Mouse (Mus musculus) olfactory bulb, adult 2 months (tissue): ENCODE results near the gene Tmem256. TPM values are rescaled to one million over a fixed set of nuclear protein-coding genes. Genes with fewer than 3 reads are reported as not detected.
"Not testable (repeated sequence)": the region's sequence is repeated elsewhere in the genome, so short reads cannot be mapped to it uniquely, and the experiment has no call there.

Experiments
- H3K27ac ChIP-seq: fragments of 200-500 bp; 2 replicates; pipeline ENCODE4 v1.5.1; 2012; ENCODE audit warnings: low read depth, low read length; ENCODE audit not compliant: insufficient read depth
- H3K4me1 ChIP-seq: fragments of 200-500 bp; 2 replicates; pipeline ENCODE4 v1.6.1; 2012; ENCODE audit warnings: low read length; ENCODE audit not compliant: control insufficient read depth, insufficient read depth
- H3K4me3 ChIP-seq: fragments of 200-500 bp; 2 replicates; pipeline ENCODE4 v1.5.1; 2012; ENCODE audit warnings: mild to moderate bottlenecking, low read depth, low read length, moderate library complexity; ENCODE audit not compliant: insufficient read depth
- CTCF ChIP-seq: fragments of 200-500 bp; IDR thresholded peaks from 2 replicates; pipeline ENCODE4 v1.5.1; 2012; ENCODE audit warnings: low read depth, mild to moderate bottlenecking, low read length, moderate library complexity; ENCODE audit not compliant: insufficient read depth
- POLR2A ChIP-seq: fragments of 200-500 bp; IDR thresholded peaks from 2 replicates; pipeline ENCODE4 v1.6.1; 2012; ENCODE audit warnings: mild to moderate bottlenecking, low read depth, low read length, moderate library complexity; ENCODE audit not compliant: insufficient read depth
- WGBS: fragments of 180-500 bp; shearing (Covaris S2); methylation state at CpG from one replicate; pipeline ENCODE4 v1.1.7; 2018; 5-methylcytosine and 5-hydroxymethylcytosine counted together
- polyA plus RNA-seq: library from polyadenylated mRNA; stranded (reverse); fragments of >200 nt; gene quantifications from 2 replicates; pipeline ENCODE4 v1.2.4, GENCODE M21; 2012; ENCODE audit warnings: low replicate concordance; ENCODE audit not compliant: missing spikeins, insufficient read depth, insufficient read length

The Tmem256 gene
- polyA plus RNA-seq, 1 experiment = not detected

DNA sequence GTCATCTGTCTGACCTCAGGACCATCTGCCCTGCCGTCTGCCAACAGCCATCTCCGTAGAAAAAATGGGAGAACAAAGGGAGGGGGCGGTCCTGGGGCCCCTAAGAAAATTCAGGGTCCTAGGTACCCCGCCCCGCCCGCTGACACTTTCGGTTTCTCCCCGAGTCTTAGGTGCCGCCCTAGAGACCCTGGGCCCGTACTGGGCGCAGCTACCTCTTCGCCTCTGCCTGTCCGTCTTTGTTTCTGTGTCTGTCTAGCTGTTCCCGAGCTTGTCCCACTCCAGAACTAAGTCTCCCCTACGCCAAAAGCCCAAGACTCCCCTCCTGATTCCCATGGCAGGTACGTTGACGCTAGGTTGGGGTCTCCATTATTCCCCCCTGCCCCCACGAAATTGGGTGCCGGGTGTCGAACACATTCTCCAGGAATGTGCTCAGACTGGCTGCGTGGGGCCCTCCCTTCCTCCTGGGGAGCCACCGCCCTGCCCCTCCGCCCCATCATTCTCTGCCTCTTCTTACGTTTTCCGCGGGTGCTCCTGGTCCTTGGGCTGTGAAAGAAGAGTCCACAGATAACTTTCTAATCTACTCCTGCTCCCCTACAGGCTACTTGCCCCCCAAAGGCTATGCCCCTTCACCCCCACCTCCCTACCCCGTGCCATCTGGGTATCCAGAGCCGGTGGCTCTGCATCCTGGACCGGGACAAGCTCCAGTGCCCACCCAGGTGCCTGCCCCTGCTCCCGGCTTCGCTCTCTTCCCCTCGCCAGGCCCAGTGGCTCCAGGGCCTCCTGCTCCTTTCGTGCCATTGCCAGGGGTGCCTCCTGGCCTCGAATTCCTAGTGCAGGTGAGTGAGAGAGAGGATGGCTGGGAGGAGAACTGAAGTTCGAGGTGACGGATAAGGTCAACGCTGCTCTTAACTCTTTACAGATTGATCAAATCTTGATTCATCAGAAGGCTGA, 8.7 kb downstream of the Tmem256 start:
- 17% methylated on average over 37 of the region's 37 CpGs for WGBS
- TF ChIP-seq POLR2A (0 out of 2 replicates have a peak, but pooled peaks have one; percentile 9), CTCF (no peak)
- Histone ChIP-seq H3K27ac (no peak overlapping the region; the same call in 1 of the 2 replicates), H3K4me3 (peak overlapping the region; percentile 71), H3K4me1 (peaks cover 14% of the 10 kb centered on the region)

DNA sequence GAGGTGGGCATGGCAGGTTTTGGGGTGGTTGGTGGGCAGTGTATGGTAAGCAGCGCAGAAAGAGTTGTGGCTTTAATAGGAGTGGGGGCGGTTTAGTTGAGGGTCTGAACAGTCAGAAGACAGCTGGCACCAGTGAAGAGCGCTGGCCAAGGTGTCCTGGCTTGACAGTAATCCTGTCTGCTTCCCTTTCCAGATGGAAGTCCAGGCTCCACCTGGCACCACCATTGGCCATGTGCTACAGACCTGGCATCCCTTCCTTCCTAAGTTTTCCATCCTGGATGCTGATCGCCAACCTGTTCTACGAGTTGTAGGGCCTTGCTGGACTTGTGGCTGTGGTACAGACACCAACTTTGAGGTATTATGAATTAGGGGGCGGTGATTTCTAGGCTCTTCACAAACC, 9.7 kb downstream of the Tmem256 start:
- 96% methylated on average over 6 of the region's 6 CpGs for WGBS
- H3K27ac ChIP-seq = no peak overlapping the region
- TF ChIP-seq CTCF (no peak), POLR2A (no peak)
- peaks cover 14% of the 10 kb centered on the region for H3K4me1 ChIP-seq
- H3K4me3 ChIP-seq = no peak overlapping the region

DNA sequence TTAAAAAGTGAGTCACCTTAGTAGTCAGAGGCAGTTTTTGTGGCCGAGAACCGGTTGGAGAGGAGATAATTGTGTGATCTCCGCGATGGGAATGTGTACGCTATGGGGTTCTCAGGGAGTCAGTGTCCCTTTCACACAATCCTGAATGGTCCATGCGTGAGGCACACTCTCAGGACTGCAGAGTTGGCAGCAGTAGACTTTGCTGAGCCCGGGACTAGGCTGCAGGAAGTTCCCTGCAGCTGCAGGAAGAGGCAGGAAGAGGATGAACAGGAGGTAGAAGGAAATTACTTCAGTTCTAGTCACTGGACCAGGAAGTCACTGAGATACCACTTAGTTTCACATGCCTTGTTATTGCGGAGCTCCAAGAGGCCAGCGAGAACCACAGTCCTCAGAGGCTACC, 10.8 kb downstream of the Tmem256 start:
- no peak overlapping the region for H3K4me3 ChIP-seq
- TF ChIP-seq CTCF (no peak), POLR2A (no peak)
- no peak overlapping the region for H3K27ac ChIP-seq
- WGBS = 83% methylated on average over 9 of the region's 9 CpGs
- peaks cover 14% of the 10 kb centered on the region for H3K4me1 ChIP-seq

DNA sequence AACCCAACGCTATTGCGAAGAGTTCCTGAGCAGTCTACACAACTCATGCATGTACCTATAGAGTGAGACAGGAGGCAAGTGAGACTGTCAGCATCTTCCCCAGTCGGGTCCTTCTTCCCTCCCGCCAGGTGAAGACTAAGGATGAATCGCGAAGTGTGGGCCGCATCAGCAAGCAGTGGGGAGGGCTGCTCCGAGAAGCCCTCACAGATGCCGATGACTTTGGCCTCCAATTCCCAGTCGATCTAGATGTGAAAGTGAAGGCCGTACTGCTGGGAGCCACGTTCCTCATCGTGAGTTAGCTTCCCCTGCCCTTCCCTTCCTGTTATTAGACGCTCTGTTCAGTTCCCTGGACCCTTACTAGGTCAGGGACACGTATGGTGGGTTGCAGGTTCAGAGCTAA, 11.6 kb downstream of the Tmem256 start:
- H3K4me3 ChIP-seq = no peak overlapping the region
- no peak for TF ChIP-seq POLR2A
- no peak for TF ChIP-seq CTCF
- WGBS = 94% methylated on average over 15 of the region's 15 CpGs
- H3K27ac ChIP-seq = no peak overlapping the region
- H3K4me1 ChIP-seq = peaks cover 14% of the 10 kb centered on the region

DNA sequence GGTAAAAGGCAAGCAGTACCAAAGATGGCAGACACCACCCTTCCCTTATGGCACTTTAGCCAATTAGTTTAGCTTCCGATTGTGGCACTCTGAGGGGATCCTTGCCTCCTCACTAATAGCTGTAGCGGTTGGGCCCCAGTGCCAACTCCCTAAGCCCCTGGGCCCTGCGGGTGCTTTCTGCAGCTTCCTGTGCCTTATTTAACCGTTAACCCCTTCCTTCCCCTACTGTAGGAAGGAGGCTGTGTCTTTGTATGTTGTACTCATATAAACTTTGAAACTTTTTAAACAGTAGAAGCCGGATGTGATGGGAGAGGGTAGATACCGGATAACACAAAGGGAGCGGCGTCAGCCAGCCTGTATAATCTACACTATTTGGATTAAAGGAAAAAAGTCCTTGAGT, 12.4 kb downstream of the Tmem256 start:
- Histone ChIP-seq H3K27ac (no peak overlapping the region), H3K4me3 (no peak overlapping the region), H3K4me1 (peaks cover 14% of the 10 kb centered on the region)
- WGBS = 63% methylated on average over 8 of the region's 8 CpGs
- TF ChIP-seq CTCF = no peak
- TF ChIP-seq POLR2A = no peak

DNA sequence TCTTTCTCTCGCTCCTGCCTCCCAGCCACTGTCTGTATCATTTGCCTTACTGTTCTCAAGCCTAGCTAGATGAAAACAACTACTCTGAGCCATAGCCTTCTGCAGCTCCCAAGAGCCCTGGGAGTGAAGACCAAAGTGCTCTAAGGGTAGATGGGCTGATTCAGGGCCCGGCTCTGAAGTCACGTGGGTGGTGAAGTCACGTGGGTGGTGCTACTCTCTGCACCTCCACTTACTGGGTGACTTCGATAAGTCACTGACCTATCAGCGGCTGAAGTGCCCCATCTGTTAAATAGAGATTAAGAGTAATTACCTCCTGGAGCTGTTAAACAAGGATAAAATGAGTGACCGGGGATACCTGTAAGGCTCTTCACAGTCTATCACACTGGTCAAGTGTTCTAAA, 15.7 kb downstream of the Tmem256 start:
- TF ChIP-seq POLR2A (no peak), CTCF (no peak)
- no peak overlapping the region for H3K4me3 ChIP-seq
- no peaks in the 10 kb centered on the region; the same call in 1 of the 2 replicates for H3K4me1 ChIP-seq
- no peak overlapping the region for H3K27ac ChIP-seq
- 59% methylated on average over 7 of the region's 7 CpGs for WGBS

DNA sequence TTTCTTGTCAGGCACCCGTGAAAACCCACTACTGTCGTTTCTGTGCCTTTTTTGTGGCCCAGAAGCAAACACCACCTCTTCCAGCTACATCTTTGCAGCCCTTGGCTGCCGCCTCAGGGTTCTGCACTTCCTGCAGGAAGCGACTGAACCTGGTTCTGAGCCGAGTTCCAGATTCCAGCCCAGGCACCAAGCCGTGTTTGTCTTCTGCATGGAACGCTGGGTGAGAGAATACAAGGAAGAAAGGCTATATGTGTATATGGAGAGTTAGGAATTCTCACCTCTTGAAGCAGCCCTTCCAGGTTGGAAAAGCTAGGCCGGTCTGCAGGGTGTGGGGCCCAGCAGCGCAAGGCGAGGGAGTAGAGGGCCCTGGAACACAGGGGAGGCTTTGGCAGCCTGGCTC, 16.4 kb downstream of the Tmem256 start:
- TF ChIP-seq CTCF = no peak
- TF ChIP-seq POLR2A = no peak
- Histone ChIP-seq H3K4me3 (no peak overlapping the region), H3K4me1 (no peaks in the 10 kb centered on the region; the same call in 1 of the 2 replicates), H3K27ac (no peak overlapping the region)
- 86% methylated on average over 10 of the region's 10 CpGs for WGBS

DNA sequence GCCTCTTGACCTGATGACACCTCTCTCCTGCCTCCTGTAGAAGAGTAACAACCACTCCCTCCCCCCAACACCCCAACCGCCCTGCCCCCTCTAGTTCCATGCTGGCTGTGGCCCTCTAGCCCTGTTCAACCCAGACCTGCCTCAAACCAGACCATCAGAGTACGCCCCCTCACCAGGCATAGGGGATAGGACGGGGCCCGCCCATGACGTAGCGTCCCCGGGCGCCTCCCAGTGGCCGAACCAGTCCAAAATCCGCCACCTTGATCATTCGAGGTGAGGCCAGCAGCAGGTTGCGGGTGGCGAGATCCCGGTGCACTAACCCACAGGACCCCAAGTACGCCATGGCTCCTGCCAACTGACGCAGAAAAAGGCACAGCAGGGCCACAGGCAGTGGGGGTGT, 17.0 kb downstream of the Tmem256 start:
- Histone ChIP-seq H3K27ac (no peak overlapping the region), H3K4me1 (no peaks in the 10 kb centered on the region; the same call in 1 of the 2 replicates), H3K4me3 (no peak overlapping the region)
- TF ChIP-seq CTCF (no peak), POLR2A (no peak)
- 18% methylated on average over 16 of the region's 16 CpGs for WGBS

DNA sequence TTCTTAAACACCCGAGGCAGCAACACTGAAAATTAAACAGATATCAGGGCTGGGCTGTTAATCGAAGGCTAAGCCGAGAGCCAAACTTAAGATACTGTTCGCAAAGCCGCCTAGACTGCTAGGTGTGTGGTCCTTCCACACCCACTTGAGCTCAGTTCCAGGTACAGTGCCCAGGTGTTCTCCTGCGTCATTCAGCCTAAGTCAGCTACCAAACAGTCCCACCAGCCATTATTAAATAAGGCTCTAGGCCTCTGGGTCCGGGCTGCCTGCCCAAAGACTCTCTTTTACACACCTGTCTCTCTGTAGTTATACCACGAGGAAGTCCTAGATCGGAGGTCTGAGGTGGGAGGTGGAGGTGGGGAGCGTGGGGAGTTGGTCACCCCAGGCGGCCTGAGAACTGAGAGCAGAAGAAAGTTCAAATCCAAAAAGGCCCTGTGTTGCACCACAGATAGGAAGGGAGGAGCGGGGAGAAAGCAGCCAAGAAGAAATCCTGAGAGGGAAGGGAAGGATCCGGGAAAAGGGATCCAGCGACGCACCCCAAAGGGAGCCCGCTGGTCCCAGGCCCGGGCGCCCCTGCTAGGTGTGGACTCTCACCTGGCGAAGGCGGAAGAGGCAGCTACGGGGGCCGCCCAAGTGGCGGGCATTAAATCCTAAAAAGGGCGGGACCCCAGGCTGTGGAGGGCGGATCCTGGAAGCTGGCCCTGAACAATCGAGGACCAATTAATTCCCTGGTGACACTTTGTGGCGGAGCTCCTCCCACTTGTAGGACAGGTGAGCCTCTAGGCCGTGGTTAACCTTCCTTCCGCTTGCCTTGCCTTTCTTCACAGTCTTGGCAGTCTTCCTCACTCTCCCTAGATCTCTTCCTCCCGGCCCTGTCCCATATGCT, 20.0 kb downstream of the Tmem256 start, which contains the start of gene Tnk1:
Gene Tnk1, minus strand, starts transcription at position 618 of the 886 bp plus-strand sequence.
- no peak within 1 kb of the TSS for H3K4me3 ChIP-seq
- TF ChIP-seq POLR2A (no peak), CTCF (no peak)
- H3K4me1 ChIP-seq = no peaks in the 10 kb centered on the region; the same call in 1 of the 2 replicates
- WGBS = 36% methylated on average over 30 of the region's 30 CpGs
- no peak within 1 kb of the TSS for H3K27ac ChIP-seq

DNA sequence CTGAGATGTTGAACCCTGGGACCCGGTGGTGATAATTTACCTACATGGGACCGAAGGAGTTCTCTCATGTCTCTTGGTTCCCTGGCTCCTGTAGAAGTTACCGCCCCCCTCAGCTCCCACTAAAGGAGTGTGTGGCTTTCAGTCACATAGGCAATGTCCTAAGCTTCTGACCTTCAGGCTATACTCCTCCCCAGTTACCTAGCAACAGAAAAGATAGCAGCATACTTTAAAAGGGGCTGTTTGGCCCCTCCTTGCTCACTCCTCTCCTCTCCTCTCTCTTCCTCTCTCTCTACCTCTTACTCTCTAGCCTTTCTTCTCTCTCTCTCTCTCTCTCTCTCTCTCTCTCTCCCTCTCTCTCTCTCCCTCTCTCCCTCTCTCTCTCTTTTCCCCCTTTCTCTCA, 25.4 kb downstream of the Tmem256 start:
- H3K27ac ChIP-seq, H3K4me3 ChIP-seq, H3K4me1 ChIP-seq: not testable (repeated sequence)
- WGBS = 84% methylated on average over 3 of the region's 3 CpGs
